Mouse (Mus musculus): ENCODE results near the gene Traf3.

GRCm38 (mm10) chr12:111154641-111155040 is 11.5 kb upstream of the Traf3 start:
- TF ChIP-seq CTCF (IDR thresholded peaks at IDR 0.05; ENCODE audit: low read depth) (no peak), EP300 (IDR thresholded peaks at IDR 0.05; ENCODE audit: low read depth) (no peak)

Measured in liver, embryonic 14.5 days (tissue).